Mouse (Mus musculus): ENCODE data around the gene Pld2. TPM values are rescaled to one million over a fixed set of nuclear protein-coding genes. Genes with fewer than 3 reads are reported as not detected.
"Not testable (repeated sequence)": the region's sequence is repeated elsewhere in the genome, so short reads cannot be mapped to it uniquely, and the experiment has no call there.

Pld2 gene
- polyA plus RNA-seq, 1 experiment from 2014 or later = 14.8 TPM

DNA sequence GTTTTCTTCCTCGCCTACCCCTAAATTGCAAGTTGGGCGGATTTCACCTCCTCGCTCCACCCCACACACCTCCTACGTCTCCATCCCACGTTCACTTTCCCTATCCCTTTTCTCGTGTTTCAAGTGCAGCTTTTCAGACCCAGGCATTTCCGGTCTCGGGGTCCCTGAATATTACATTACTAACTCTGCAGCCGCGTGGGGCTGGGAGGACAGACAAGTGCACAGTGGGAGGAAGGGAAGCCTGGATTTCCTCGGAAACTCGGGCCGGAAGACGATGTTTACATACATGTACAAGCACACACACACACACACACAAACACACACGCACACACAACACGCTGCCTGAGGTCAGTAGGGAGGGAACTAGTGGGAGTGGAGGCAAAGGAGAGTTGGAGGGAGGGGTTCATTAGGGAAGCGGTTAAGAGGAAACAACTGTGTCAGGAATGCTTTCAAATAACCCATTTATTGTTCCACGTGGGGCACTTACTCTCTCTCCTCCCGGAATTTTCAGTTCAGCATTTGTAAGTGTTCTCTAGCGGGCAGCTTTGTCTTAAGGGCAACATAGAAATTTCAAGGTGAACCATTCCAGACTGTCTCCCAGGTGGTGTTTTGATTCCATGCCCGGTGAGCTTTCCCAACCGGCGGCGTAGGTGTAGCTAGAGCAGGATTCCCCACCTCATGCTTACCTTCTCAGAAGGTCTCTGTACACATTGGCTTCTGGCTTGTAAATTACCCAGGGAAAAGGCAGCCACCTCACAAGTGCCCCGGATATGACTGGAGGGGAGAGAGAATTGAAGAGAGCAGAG lies 23.8 kb downstream of the Pld2 start:
- H3K36me3 ChIP-seq (replicated peaks) = no peaks in the 10 kb centered on the region
- WGBS = 4% methylated on average over 25 of the region's 25 CpGs
- H3K27me3 ChIP-seq (replicated peaks) = no peaks in the 10 kb centered on the region
- ATAC-seq (replicated peaks) = no peak
- H3K4me1 ChIP-seq = peaks cover 39% of the 10 kb centered on the region
- H3K9me3 ChIP-seq = no peaks in the 10 kb centered on the region
- H3K27ac ChIP-seq = peak overlapping the region; percentile 85
- peak overlapping the region; percentile 76 for H3K4me2 ChIP-seq
- H3K9ac ChIP-seq = peak overlapping the region; percentile 96
- peak overlapping the region; percentile 97 for H3K4me3 ChIP-seq

DNA sequence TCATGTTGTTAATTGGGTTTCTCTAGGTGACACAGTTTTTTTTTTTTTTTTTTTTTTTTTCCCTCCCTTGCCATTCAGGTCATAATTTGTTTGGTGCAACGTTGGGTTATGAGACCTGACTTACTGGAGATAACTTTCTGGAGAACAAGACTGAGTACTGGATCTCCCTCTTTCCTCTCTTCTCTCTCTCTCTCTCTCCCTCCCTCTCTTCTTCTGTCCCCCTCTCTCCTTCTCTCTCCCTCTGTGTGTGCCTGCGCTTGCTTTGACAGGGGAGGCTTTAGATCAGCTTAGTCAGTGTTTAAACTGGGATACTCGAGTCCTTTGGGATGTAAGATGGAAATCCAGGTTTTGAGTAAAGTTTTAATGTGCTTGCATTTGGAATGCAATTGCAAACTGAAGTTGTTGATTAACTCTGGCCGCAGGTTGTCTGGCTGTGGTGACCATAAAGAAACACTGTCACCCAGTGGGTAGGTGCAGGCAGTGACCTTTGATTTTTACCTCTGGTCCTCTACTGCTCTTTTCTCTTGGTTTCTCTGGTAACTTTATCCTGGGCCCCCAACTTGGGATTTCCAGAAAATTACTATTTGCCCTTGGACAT lies 24.5 kb downstream of the Pld2 start:
- H3K4me2 ChIP-seq = peak overlapping the region; percentile 76
- H3K36me3 ChIP-seq (replicated peaks) = no peaks in the 10 kb centered on the region
- H3K27me3 ChIP-seq (replicated peaks) = no peaks in the 10 kb centered on the region
- ATAC-seq (replicated peaks) = no peak
- H3K4me3 ChIP-seq = peak overlapping the region; percentile 97
- no peak overlapping the region for H3K27ac ChIP-seq
- WGBS = 42% methylated on average over 4 of the region's 4 CpGs
- peaks cover 39% of the 10 kb centered on the region for H3K4me1 ChIP-seq
- peak overlapping the region; percentile 96; the same call in 1 of the 2 replicates for H3K9ac ChIP-seq
- H3K9me3 ChIP-seq = no peaks in the 10 kb centered on the region

- no peaks in the 10 kb centered on the region for H3K9me3 ChIP-seq
- H3K9ac ChIP-seq = no peak overlapping the region
- peaks cover 39% of the 10 kb centered on the region for H3K4me1 ChIP-seq
- 62% methylated on average over 7 of the region's 7 CpGs for WGBS
- no peak overlapping the region for H3K4me3 ChIP-seq
- no peaks in the 10 kb centered on the region for H3K27me3 ChIP-seq (replicated peaks)
- H3K36me3 ChIP-seq (replicated peaks) = no peaks in the 10 kb centered on the region
- H3K27ac ChIP-seq = no peak overlapping the region
- ATAC-seq (replicated peaks) = no peak
- no peak overlapping the region for H3K4me2 ChIP-seq
Measured at GRCm38 (mm10) chr11:70566586-70566985, 26.7 kb downstream of the Pld2 start.

DNA sequence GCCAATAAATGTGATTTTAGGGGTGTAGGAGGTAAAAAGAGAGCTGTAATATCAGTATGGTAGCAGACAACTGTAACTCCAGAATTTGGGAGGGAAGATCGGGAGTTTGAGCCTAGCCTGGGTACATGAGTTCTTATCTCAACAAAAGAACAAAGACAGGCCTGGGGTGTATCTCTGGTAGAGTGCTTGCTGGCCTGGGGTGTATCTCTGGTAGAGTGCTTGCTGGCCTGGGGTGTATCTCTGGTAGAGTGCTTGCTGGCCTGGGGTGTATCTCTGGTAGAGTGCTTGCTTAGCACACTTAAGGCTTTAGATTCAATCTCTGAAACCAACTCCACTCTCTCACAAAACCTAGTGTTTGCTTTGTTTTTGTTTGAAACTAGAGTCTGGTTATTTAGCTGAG lies 30.8 kb downstream of the Pld2 start:
- not testable (repeated sequence) for H3K4me2 ChIP-seq; H3K9ac ChIP-seq; H3K27me3 ChIP-seq (replicated peaks); H3K27ac ChIP-seq; H3K4me3 ChIP-seq; H3K9me3 ChIP-seq; H3K36me3 ChIP-seq (replicated peaks); ATAC-seq (replicated peaks)
- H3K4me1 ChIP-seq = peaks cover 10% of the 10 kb centered on the region
- 92% methylated on average over 1 of the region's 1 CpGs for WGBS

DNA sequence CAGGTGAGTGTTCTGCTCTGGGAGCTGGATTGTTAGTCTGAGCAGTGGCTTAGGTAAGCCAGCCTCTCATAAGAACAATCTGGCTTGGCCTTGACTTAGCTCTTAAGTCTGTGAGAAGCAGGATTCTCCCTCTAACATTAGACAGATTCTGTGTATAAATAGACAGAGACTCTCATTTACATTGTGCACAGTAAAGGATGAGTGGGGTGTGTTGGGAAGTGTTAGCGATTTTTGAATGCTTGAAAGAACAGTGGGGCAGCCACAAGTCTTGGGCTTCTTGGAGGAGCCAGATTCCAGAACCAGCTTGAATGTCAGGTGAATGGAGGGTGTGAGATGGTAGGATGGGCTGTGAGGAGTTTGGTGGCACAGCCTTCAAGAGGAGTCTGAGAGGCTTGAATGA lies 31.8 kb downstream of the Pld2 start:
- Histone ChIP-seq H3K4me3 (no peak overlapping the region), H3K9ac (no peak overlapping the region)
- WGBS = 89% methylated on average over 1 of the region's 1 CpGs

DNA sequence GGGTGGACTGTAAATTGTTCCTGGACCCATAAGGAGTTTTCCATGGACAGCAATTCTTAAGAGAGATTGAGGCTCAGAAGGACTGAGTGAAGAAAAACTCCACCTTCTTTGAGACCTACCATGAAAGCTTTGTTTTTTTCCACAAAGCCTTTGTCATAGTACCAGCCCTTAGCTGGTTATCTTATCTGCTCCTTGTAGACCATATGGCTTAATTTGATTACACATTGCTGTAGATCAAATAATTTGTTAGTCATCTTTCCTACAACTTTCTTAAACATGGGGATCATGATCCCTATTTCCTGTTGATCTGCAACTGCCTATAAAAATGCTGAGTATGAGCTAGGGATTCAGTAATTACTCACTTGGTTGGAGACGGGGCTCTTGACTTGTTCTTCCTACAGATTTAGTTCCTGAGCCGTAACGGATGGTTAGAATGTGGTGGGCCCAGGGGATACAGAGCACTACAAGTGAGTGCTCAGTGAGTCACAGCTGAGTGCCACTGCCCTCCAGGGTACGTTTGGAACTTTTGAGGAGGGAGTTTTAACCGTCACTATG lies 32.6 kb downstream of the Pld2 start:
- no peaks in the 10 kb centered on the region for H3K36me3 ChIP-seq (replicated peaks)
- no peak overlapping the region for H3K4me3 ChIP-seq
- 56% methylated on average over 5 of the region's 5 CpGs for WGBS
- no peaks in the 10 kb centered on the region for H3K9me3 ChIP-seq
- peaks cover 4% of the 10 kb centered on the region for H3K4me1 ChIP-seq
- H3K4me2 ChIP-seq = no peak overlapping the region
- no peak overlapping the region for H3K9ac ChIP-seq
- no peak for ATAC-seq (replicated peaks)
- H3K27me3 ChIP-seq (replicated peaks) = no peaks in the 10 kb centered on the region
- no peak overlapping the region for H3K27ac ChIP-seq

More for the DNA sequence above, 31.8 kb downstream of the Pld2 start:
- Histone ChIP-seq H3K27me3 (replicated peaks) (no peaks in the 10 kb centered on the region), H3K27ac (no peak overlapping the region), H3K9me3 (no peaks in the 10 kb centered on the region), H3K36me3 (replicated peaks) (no peaks in the 10 kb centered on the region), H3K4me2 (no peak overlapping the region), H3K4me1 (peaks cover under 1% of the 10 kb centered on the region; the same call in 1 of the 2 replicates)
- ATAC-seq (replicated peaks) = no peak

GRCm38 (mm10) chr11:70573872-70574271 lies 34.0 kb downstream of the Pld2 start:
- no peaks in the 10 kb centered on the region for H3K27me3 ChIP-seq (replicated peaks)
- no peak overlapping the region for H3K4me2 ChIP-seq
- peaks cover 13% of the 10 kb centered on the region for H3K4me1 ChIP-seq
- no peak overlapping the region for H3K27ac ChIP-seq
- no peak overlapping the region for H3K4me3 ChIP-seq
- no peaks in the 10 kb centered on the region for H3K9me3 ChIP-seq
- H3K9ac ChIP-seq = no peak overlapping the region
- ATAC-seq (replicated peaks) = no peak
- WGBS = 55% methylated on average over 6 of the region's 6 CpGs
- no peaks in the 10 kb centered on the region for H3K36me3 ChIP-seq (replicated peaks)

DNA sequence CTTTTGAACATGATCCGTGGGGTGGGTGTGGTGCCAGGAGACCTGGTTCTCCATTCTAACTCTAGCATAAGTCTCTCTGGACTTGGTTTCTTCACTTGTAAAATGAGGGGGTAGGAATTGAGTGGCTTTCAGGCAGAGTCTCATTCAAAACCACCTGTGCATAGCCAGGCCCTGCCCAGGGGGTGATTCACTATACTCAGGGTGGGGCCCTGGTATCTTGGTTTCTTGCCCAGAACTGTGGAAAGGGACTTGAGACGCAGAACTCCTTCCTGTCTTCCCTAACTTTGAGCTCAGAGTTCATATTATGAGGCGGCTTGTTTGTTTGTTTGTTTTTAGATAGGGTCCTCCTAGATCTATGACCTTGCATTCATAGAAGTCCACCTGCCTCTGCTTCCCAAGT lies 37.3 kb downstream of the Pld2 start:
- Histone ChIP-seq H3K4me2 (no peak overlapping the region), H3K4me3 (no peak overlapping the region), H3K27me3 (replicated peaks) (no peaks in the 10 kb centered on the region), H3K4me1 (peaks cover 13% of the 10 kb centered on the region), H3K9me3 (no peaks in the 10 kb centered on the region), H3K9ac (no peak overlapping the region), H3K27ac (no peak overlapping the region), H3K36me3 (replicated peaks) (no peaks in the 10 kb centered on the region)
- 81% methylated on average over 3 of the region's 3 CpGs for WGBS
- ATAC-seq (replicated peaks) = no peak

DNA sequence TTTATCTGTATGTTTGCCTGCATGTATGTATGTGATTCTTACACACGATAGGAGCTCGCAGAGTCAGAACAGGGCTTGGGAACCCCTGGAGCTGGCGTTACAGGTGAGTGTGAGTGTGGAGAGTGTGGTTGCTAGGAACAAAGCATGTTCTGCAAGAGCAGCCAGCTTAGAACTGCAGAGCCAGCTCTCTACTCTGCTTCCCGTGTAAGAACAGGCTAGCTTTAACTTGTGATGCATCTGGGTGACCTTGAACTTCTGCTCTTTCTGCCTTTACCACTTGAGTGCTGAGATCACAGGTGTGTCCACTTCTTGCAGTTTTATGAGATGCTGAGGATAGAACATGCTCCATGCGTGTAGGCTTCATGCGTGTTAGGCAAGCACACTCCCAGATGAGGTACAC lies 39.1 kb downstream of the Pld2 start:
- no peak for ATAC-seq (replicated peaks)
- Histone ChIP-seq H3K27me3 (replicated peaks) (no peaks in the 10 kb centered on the region), H3K4me2 (no peak overlapping the region), H3K36me3 (replicated peaks) (no peaks in the 10 kb centered on the region), H3K4me3 (no peak overlapping the region), H3K9me3 (no peaks in the 10 kb centered on the region), H3K4me1 (peaks cover 13% of the 10 kb centered on the region), H3K9ac (no peak overlapping the region), H3K27ac (no peak overlapping the region)
- WGBS = 93% methylated on average over 6 of the region's 6 CpGs

DNA sequence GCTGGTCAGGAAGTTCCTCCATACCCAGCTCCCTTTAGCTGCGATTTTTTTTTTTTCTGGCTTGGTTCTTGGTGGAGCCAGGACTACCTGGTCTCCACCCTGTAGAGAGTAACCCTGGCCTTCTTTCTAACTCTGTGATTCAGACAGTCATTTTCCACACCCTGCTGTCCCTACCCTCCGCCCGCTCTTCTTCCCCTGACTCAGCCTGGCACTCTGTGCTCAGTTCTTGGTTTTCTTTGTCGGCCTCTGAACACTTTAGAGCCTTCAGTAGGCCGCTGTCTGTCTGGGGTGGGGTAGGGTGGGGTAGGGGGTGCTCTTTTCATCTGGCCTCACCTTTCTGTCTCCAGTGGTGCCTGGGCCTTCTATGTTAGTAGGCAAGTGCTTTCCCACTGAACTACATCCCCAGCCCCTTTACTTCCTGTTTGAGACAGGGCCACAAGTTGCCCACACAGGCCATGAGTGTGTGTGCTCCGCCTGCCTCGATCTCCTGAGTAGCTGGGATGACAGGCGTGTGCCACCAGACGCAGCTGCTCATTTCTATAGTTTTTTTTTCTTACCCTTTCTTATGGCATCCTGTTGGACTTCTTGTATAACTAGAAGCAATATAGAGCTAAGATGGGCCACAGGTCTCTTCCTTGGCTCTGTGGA lies 40.0 kb downstream of the Pld2 start:
- Histone ChIP-seq H3K27me3 (replicated peaks) (no peaks in the 10 kb centered on the region), H3K4me1 (peaks cover 20% of the 10 kb centered on the region), H3K9ac (no peak overlapping the region), H3K4me2 (no peak overlapping the region), H3K27ac (no peak overlapping the region), H3K36me3 (replicated peaks) (no peaks in the 10 kb centered on the region), H3K9me3 (no peaks in the 10 kb centered on the region), H3K4me3 (no peak overlapping the region)
- ATAC-seq (replicated peaks) = no peak
- WGBS = 86% methylated on average over 9 of the region's 9 CpGs

GRCm38 (mm10) chr11:70580358-70580720 lies 40.5 kb downstream of the Pld2 start:
- no peaks in the 10 kb centered on the region for H3K9me3 ChIP-seq
- no peak overlapping the region for H3K27ac ChIP-seq
- H3K4me1 ChIP-seq = peaks cover 25% of the 10 kb centered on the region
- no peaks in the 10 kb centered on the region for H3K27me3 ChIP-seq (replicated peaks)
- no peak overlapping the region for H3K9ac ChIP-seq
- no peak for ATAC-seq (replicated peaks)
- H3K4me2 ChIP-seq = no peak overlapping the region
- H3K36me3 ChIP-seq (replicated peaks) = no peaks in the 10 kb centered on the region
- WGBS = 64% methylated on average over 5 of the region's 5 CpGs
- H3K4me3 ChIP-seq = no peak overlapping the region

- Histone ChIP-seq H3K4me1 (peaks cover 29% of the 10 kb centered on the region), H3K4me3 (no peak overlapping the region), H3K4me2 (no peak overlapping the region), H3K9me3 (no peaks in the 10 kb centered on the region), H3K27ac (no peak overlapping the region), H3K9ac (no peak overlapping the region), H3K36me3 (replicated peaks) (no peaks in the 10 kb centered on the region), H3K27me3 (replicated peaks) (no peaks in the 10 kb centered on the region)
- ATAC-seq (replicated peaks) = no peak
- WGBS = 78% methylated on average over 3 of the region's 3 CpGs
Measured at GRCm38 (mm10) chr11:70580921-70581320, 41.1 kb downstream of the Pld2 start.

All from midbrain, embryonic 15.5 days (tissue).